Mouse (Mus musculus) lung, postnatal 14 days (tissue): Measurements from ENCODE around the gene BC004004.
A peak's percentile ranks its signal among the peaks of the same experiment; 100 is the strongest.
"Not testable (repeated sequence)": the region's sequence is repeated elsewhere in the genome, so short reads cannot be mapped to it uniquely, and the experiment has no call there.

ENCODE experiments used
- DNase-seq: peaks from one replicate; pipeline ENCODE4 v3.0.0; 2021

Gene BC004004

DNA sequence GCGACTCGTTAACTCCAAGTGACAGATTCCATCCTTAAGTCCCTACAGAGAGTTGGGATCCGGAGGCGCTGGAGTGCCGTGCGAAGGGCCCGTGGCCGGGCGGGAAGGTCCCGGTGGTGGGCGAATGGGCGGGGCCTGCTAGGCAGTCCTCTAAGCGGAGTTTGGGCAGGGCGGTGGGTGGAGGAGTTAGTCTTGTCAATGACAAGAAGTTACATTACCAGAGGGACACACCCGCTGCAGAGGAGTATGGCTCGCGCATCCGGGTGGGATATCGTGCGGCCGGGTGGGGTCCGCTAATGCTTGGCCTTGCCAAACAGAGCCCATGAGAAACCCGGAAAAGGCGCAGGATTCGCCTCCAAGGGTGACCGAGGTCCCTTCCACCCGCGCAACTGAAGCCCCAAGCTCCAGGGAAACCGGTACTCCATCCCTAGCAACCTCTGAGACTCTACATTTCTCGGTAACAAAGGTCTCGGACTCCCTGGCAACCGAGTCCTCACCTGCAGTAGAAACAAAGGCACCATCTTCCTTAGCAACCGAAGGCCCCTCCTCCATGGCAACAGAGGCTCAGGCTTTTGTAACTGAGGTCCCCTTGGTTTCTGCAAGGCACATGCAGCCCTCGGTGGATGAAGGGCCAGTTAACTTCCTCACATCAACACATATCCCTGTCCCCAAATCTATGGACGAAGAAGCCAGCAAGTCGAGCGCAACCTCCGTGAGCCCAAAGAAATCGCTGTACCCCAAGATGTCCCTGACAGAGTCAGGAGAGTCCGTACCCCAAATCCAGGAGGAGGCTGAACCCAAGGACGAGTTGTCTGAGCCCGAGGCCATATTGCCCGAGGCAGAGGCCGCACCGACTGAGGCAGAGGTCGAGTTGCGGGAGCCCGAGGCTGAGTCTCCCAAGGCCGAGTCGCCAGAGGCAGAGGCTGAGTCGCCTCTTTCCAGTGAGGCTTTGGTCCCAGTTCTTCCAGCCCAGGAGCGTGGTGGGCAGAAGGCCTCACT is 58.2 kb downstream of the BC004004 start:
- DNase-seq = no peak

DNA sequence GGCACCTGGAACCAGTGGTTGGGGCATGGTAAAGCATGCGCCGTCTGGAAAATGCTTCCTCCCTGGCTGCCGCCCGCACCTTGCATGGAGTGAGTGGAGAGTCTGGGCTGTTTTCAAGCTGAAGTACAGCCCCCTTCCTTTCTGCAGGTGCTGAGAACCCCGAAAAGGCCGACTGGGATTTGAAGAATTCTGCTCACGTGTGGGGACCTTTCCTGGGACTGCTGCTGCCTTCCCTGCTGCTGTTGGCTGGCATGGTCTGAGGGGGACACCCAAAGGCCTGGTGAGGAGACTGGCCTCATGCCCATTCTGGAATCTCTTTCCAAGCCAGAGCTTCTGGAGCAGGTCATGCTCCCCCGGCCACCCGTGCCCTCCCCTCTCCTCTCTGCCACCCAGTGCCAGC is 59.1 kb downstream of the BC004004 start:
- no peak for DNase-seq

DNA sequence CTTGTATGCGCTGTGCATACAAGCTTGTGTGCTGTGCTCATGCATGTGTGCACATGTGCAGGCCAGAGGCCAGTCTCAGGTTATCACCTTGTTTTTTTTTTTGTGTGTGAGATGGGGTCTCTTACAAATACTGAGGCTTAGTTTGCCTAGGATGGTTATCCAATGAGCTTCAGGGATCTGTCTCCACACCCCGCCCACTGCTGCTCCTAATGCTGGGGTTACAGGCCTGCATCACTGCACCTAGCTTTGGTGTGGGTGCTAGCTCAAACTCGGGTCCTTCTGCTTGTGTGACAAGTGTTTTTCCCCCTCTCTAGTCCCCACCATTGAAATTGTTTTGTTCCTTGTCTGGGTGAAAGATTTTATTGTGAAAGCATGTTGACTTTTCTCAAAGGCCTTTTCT is 61.6 kb downstream of the BC004004 start:
- no peak for DNase-seq

DNA sequence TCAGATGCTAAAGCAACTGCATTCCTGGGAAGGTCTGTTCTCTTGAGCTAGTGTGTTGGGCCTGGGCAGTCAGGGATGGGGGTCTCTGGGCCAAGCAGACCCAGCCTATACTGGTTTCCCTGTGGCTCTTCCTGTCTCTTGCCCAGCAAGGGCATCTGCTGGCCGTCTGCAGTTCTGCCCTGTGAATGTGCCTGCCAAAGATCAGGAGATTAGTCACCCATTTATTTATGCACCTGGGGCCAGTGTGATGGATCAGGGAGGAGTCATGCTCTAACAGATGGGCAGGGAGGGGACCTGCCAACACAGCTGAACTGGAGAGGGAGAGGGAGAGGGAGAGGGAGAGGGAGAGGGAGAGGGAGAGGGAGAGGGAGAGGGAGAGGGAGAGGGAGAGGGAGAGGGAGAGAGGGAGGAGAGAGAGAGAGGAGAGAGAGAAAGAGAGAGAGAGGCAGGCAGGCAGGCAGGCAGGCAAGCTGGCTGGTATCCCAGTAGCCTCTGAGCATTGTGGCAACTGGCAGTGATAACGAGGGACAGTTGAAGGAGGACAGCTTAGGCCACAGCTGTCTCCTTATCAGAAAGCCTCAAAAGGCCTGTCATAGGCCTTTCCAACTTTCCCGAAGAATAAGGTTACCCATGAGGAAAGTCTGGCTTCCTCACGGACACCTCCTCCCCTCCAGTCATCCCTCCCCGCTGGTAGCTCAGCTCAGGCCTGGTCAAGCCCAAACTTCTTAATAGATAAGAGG is 62.3 kb downstream of the BC004004 start:
- DNase-seq = no peak

DNA sequence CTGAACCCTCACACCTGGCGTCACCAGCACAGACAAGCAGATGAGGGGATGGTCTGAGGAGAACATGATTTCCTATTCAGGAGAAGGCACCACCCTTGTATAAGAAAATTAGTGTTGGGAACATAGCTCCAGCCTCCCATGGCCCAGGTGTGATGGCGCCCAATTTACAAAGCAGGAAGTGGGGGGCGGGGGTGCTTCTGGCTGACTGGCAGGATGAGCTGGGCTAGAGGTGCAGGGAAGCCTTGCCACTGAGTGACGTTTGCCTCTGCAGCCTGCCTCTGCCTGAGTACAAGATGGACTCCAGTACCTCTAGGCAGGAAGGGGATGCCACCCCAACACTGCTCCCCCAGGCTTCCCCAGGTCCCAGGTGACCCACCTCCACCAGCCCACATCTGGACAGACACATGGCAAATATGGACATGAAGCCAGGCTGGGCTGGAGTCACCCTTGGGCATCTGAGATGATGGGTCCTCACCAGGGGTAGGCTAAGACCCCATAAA is 63.6 kb downstream of the BC004004 start:
- no peak for DNase-seq

DNA sequence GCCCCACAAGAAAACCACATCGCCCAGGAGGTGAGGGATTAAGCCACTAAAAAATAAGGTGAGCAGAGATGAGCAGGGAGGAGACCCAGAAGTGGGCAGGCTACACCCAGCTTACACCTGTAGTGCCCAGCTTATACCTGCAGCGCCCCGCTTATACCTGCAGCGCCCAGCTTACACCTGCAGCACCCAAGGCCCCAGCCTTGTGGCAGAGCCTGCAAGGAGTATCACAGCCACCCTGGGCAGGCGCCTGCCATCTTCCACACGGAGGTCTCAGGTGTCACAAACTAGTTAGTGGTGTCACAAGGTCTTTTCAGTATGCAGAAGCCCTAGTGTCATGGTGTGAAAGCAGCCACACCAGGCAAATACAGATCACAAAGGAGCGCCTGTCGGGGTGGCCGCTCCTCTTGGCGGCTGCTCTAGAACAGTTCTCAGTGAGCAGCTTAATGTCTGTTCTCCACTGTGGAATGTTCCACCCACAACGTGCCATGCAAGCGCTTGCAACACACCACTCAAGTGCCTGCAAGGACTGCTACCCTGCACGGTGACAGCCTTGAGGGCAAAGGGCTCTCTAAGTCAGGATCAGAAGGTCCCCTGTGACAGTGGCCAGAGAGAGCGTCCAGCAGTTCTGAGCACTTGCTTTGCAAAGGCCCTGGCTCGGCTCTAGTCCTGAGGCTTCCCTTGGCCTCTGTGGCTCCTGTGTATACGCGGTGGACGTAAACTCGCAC is 67.8 kb downstream of the BC004004 start:
- peak; percentile 48 for DNase-seq

DNA sequence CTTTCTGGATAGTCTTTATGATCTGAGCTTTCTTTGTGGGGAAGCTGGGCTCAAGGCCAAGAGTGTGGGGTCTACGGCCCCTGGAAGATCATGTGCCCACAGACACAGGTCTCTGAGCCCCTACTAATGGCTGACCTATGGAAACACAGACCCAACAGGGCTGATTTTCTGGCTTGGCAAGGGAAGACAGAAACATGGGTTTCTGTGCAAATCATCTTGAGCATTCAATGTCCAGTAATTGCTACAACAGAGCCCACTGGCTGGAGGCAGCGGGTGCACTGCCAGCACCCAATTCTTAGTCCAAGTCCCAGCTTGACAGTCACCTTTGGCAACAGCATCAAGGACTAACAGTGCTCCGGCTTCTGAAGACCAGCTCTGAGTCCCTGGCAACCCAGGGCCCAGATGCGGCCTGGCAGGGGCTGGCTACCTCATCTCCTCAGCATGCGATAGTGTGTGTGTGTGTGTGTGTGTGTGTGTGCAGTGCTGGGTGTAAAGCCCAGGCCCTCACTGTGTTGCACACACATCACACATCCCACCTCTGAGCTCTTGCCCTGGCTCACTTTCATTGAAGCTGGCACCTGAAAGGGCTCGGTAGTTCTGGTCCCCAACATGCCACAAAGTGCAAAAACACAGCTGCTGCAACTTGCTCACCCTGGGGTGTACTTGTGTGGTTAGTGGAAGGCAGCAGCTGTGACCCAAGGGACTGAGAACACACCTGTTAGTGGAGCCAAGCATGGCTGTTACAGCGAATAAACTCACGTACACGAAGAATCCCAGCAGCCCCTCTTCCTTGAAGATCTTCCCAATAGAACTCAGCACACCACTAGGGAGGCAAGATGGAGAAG is 69.6 kb downstream of the BC004004 start:
- no peak for DNase-seq

DNA sequence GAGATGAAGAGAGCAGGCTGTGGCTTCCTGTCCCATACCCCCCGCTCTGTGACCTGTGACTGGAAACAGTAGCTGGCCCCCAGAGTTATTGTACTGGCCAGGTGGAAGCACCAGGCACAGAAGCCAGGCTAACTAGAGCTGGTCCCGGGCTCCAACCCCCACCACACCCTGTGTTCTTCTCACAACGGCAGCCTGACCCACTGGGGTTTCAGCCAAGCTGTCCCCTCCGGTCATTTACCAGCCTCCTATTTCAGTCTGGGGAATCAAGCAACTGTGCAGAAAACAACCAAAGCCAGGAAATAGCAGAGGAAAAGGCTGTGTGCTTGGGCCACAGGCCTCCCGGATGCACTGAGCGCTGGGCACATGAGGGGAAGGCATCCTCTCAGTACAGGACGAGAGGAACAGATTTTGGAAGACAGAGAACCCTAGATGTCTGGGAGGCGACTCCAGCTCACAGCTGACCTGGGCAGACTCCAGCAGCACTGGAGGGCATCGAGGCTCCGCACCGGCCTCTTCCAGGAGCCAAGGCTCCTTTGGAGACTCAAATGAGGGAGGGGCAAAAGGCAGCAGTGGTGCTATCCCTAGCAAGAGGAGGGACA is 70.7 kb downstream of the BC004004 start:
- no peak for DNase-seq

DNA sequence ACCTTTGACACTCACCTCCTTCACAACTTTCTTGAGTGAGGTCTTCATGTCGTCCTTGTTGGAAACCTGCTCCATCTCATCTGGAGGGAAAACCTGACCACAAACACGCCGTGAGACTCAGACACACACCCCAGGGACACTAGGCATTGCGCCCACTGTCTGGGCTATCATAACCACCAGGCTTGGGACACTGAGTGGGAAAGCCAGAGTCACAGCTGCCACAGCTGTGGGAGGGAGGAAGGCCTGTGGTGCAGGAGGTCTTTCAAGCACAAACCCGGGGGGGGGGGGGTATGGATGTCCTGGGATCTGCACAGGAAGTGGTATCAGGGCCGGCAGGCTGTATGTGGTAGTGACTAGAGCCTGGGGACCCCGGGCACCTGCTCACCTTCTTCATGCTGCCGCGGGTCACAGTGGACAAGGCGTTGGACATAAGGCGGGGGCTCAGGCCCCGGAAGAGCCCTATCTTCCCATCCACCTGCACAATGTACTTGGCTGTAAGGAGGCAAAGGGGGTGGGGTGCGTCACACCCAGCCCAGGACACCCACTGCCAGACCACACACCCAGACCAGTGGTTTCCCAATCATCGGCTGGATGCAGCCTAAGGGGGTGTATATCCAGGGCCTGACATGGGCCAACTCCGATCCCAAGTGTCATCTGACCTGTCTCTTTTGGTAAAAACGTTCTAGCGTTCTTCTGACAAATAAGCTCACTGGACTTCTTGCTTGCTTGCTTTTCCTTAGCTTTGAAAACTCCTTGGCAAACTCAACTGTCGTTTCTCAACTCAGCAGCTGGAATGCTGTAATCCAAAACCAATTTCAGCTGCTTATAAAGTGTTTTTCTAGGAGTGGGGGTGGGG is 72.0 kb downstream of the BC004004 start:
- DNase-seq = peak; percentile 47

DNA sequence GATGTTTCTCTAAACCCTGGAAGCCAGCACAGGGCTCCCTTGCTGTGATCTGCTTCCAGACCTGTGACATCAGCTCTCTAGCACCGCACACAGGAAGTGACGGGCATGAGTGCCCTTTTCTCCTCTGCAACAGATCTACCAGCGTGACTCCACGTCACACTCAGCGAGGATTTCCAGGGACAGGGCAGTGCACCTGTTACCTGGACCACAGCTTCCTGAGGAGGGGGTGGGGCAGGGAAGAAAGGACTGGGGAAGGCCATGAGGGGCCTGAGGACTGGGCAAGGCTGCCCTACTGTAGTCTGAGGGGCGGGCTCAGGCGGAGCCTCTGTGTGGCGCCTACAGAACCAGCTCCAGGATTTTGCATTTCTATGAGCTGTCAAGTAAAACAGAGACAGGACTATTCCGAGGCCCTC is 73.0 kb downstream of the BC004004 start:
- peak; percentile 53 for DNase-seq

DNA sequence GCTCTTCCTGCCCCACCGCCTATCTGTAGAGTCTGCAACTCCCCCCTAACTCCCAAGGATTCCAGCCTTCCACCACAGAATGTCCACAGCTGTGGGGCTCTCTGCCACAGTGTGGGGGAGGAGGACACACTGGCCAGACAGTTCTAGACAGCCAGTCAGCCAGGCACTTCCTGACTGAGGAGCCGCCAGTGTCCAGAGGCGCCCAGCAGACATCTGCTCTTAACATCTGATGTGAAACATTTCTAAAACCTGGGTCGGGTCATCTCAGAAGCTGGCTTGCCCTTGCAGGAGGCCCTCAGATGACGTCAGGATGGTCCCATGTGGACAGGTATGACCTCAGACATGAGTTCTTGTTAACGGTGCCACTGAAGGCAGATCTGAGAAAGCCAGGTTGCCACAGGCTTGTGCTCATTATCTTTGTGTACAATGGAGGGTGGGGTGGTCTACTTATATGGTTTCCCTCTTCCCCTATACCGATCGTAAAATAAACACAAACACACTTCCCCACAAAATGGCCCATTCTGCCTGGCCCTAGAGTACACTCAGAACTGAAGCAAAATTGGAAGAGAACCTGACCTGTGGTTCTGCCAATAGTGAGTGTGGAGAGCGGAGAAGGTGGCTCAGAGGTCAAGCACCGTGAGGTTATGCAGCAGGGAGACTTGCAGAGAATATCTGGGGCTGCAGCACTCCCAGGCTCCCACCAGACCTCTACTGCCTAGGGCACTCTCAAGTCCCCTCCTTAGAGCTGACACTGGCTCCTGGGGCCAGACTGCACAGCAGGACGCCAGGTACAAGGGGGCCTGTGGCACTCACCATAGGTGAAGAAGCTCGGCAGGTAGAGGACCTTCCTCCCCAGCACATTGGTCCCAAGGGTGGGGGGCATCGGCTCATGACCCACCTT is 73.7 kb downstream of the BC004004 start:
- peak; percentile 60 for DNase-seq

DNA sequence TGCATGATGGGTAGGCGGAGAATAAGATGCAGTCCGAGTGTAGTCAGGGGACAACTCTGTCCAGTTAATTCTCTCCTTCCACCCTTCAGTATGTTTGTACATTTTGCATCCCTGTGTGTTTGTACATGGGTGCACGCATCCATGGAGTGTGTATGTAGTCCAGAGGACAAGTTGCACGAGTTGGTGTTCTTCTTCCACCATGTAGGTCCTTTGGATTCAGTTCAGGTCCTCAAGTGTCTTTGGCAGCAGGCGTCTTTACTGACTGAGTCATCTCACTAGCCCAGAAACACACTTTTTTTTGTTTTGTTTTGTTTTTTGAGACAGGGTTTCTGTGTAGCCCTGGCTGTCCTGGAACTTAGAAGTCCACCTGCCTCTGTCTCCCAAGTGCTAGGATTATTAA is 74.7 kb downstream of the BC004004 start:
- DNase-seq = no peak

DNA sequence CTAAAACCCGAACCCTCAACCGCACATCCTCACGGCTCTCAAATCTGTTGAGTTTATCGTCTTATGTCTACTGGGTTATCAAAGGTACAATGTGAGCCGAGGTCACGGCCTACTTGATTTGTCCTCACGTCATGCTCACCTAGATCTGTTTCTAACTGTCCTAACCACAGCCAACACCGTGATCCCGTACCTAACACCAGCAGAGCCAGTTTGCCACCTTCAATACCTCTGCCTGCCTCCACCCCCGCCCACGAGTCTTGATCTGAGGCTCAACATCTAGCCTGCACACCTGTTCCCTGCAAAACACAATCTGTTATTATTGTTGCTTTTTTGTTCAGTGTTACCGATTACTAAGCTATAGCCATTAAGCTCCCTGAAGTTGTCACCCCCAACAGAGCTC is 76.7 kb downstream of the BC004004 start:
- DNase-seq = no peak

DNA sequence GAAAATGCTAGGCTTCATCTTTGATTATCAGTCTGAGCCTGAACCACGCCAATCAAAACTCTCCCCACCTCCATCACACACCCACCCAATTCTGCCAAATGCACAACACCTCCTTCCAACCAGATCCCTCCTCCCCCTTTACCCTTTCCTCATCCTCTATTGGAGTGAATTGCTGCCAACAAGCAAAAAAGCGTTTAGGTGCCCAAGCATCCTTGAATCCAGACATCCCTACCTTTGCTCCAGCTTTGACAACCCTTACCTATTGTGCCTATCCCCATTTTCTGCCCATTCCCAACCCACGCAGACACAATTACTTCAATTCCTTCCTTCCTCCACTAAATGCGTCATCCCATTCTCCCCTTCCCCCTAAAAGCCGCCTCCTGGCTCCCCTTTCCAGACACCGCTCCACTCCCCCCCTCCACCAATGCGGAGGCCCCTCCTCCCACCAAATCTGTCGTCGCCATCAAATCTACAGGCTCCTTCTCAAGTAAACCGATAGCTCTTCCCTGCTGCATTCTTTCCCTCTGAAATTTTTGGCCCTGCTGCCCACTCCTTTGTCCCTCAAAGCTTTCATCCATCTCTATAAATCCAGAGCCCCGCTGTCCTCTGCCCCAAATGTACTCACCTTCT is 78.0 kb downstream of the BC004004 start:
- peak; percentile 37 for DNase-seq

DNA sequence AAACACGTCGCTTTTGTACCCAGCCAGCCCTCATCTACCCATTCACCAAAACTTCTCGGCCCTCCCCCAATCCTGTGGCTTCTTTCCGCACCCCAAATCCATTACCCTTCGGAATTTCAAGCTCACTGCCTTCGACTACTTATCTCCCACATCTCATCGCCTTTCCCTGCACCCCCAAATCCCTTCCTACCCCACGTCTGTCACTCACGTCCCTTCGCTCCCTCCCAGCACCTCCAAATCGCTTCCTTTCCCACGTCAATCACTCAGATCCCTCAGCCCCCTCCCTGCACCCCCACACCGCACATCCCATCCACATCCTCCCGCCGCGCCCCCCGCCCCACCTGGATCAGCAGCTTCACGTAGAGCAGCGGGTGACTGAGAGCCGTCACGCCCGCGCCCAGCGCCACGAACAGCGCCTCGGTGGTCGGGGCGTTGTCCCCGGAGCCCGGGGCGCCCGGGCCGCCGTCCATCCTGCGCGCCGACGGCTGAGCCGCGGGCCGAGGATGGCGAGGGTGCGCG is 78.6 kb downstream of the BC004004 start:
- DNase-seq = peak; percentile 26

DNA sequence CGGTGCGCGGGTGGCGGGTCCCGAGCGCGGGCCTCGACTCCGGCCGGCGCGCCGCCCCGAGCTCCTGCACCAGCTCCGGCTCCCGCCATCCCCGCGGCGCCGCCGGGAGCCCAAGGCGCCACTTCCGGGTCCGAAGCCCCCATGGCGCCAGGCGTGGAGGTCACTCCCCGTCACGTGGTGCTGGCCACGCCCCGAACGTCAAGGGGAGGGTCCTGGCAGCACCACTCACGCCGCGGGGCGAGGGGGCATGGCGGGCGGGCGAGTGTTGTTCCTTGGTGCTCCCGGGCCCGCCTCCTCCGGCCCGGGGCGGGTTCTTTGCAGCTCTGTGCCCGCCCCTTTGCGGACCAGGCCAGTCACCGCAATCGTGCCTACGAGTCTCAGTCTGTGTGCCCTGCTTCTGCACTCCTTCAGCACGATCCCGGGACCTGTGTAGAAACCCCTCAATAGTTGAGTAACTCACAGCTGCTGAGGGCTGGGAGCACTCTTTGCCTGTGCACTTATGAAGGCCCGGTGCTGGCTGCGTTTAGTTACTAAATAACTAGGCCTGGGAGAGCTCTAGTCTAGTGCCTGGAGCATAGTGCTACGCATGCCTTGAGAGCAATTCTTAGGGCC is 79.2 kb downstream of the BC004004 start, which contains the start of gene Mtch1:
Mtch1 (minus strand) TSS at position 290 of the 612 bp plus-strand sequence.
- peak; percentile 100 for DNase-seq

DNA sequence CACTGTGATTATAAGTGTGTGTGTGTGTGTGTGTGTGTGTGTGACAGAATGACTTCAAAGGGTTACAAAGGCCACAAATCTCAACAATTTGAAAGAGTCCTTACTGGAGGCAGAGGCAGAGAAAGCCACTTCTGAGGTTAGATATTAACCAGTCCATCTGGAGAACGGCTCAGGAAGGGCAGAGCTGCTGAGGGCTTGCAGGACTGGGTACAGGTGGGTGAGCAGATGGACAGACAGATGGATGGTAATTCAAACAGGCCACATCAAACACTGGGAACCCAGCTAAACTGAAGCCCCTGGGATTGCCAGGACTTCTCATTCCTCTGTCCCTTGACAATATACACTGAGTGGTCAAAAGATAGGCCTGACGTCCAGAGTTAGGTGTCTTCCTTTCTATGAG is 80.4 kb downstream of the BC004004 start:
- no peak for DNase-seq

DNA sequence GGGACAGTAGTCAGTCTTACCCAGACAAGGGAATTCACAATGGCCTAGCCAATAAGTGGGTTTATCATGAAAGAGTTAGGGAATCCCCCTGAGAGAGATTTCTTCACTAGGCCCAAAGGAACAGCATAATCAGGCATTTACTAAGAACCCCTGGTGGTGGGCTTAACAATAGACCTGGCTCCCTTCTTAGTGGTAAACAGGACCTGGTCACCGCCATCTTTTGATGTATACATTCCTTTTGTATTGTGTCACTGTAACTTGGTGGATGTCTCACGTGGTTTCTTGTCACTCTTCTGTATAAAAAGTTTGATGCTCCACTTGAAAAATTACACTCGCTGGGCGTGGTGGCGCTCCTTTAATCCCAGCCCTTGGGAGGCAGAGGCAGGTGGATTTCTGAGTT is 82.5 kb downstream of the BC004004 start:
- not testable (repeated sequence) for DNase-seq
